Mouse (Mus musculus): ENCODE data around the gene Cfap44. TPM values are rescaled to one million over a fixed set of nuclear protein-coding genes. Genes with fewer than 3 reads are reported as not detected.

The Cfap44 gene
- total RNA-seq, 2 experiments from 2014 or later, result 0.07 TPM; not detected in 1

- ATAC-seq (ENCODE audit: poor library complexity, severe bottlenecking), result no peak
These were observed 98.1 kb downstream of the Cfap44 start for GRCm38 (mm10) chr16:44492706-44493105.

GRCm38 (mm10) chr16:44493868-44494267 lies 99.3 kb downstream of the Cfap44 start:
- ATAC-seq (ENCODE audit: poor library complexity, severe bottlenecking), result no peak

- peak; percentile 27; the same call in 1 of the 2 replicates for ATAC-seq (ENCODE audit: poor library complexity, severe bottlenecking)
These were observed 100.0 kb downstream of the Cfap44 start for GRCm38 (mm10) chr16:44494441-44495108.

GRCm38 (mm10) chr16:44496971-44497464 lies 102.4 kb downstream of the Cfap44 start:
- 0 out of 2 replicates have a peak, but pooled peaks have one; percentile 15 for ATAC-seq (ENCODE audit: poor library complexity, severe bottlenecking)

GRCm38 (mm10) chr16:44498447-44498846 lies 103.9 kb downstream of the Cfap44 start:
- ATAC-seq (ENCODE audit: poor library complexity, severe bottlenecking), result no peak

- no peak for ATAC-seq (ENCODE audit: poor library complexity, severe bottlenecking)
These were observed 107.2 kb downstream of the Cfap44 start for GRCm38 (mm10) chr16:44501783-44502182.

GRCm38 (mm10) chr16:44502325-44502724 lies 107.7 kb downstream of the Cfap44 start:
- ATAC-seq (ENCODE audit: poor library complexity, severe bottlenecking), result no peak

- no peak for ATAC-seq (ENCODE audit: poor library complexity, severe bottlenecking)
These were observed 108.4 kb downstream of the Cfap44 start for GRCm38 (mm10) chr16:44502895-44503575.

GRCm38 (mm10) chr16:44505243-44505642 lies 110.6 kb downstream of the Cfap44 start:
- no peak for ATAC-seq (ENCODE audit: poor library complexity, severe bottlenecking)

- ATAC-seq (ENCODE audit: poor library complexity, severe bottlenecking), result no peak
These were observed 112.7 kb downstream of the Cfap44 start for GRCm38 (mm10) chr16:44507027-44507929.

- no peak for ATAC-seq (ENCODE audit: poor library complexity, severe bottlenecking)
These were observed 113.4 kb downstream of the Cfap44 start for GRCm38 (mm10) chr16:44508025-44508424.

- ATAC-seq (ENCODE audit: poor library complexity, severe bottlenecking), result no peak
These were observed 114.2 kb downstream of the Cfap44 start for GRCm38 (mm10) chr16:44508772-44509171.

- no peak for ATAC-seq (ENCODE audit: poor library complexity, severe bottlenecking)
These were observed 115.1 kb downstream of the Cfap44 start for GRCm38 (mm10) chr16:44509458-44510344.

- no peak for ATAC-seq (ENCODE audit: poor library complexity, severe bottlenecking)
These were observed 116.1 kb downstream of the Cfap44 start for GRCm38 (mm10) chr16:44510521-44511213.

GRCm38 (mm10) chr16:44516498-44516897 lies 121.9 kb downstream of the Cfap44 start:
- ATAC-seq (ENCODE audit: poor library complexity, severe bottlenecking), result no peak

GRCm38 (mm10) chr16:44523595-44523994 lies 129.0 kb downstream of the Cfap44 start:
- no peak for ATAC-seq (ENCODE audit: poor library complexity, severe bottlenecking)

- ATAC-seq (ENCODE audit: poor library complexity, severe bottlenecking), result no peak
These were observed 131.4 kb downstream of the Cfap44 start for GRCm38 (mm10) chr16:44526044-44526443.

- ATAC-seq (ENCODE audit: poor library complexity, severe bottlenecking), result no peak
These were observed 132.1 kb downstream of the Cfap44 start for GRCm38 (mm10) chr16:44526689-44527088.

GRCm38 (mm10) chr16:44527218-44527905 lies 132.8 kb downstream of the Cfap44 start:
- ATAC-seq (ENCODE audit: poor library complexity, severe bottlenecking), result no peak

Data from megakaryocyte, adult 5-6 weeks (primary cell).